Mouse (Mus musculus) liver, adult 2 months (tissue): ENCODE data around the gene Wdr19.

Source experiments
- CTCF ChIP-seq: fragments of 200-500 bp; IDR thresholded peaks from 2 replicates; pipeline ENCODE4 v1.5.1; 2011; ENCODE audit warnings: low read depth, low read length, control low read depth
- POLR2A ChIP-seq: fragments of 200-500 bp; IDR thresholded peaks from 2 replicates; pipeline ENCODE4 v1.6.1; 2011; ENCODE audit warnings: low read length, control low read depth; ENCODE audit not compliant: insufficient read depth; ENCODE audit errors: extremely low read depth

- TF ChIP-seq POLR2A, result no peak
- TF ChIP-seq CTCF, result no peak
These were observed 29.3 kb upstream of the Wdr19 start for GRCm38 (mm10) chr5:65170206-65170605.
